Mouse (Mus musculus) stomach, postnatal 0 days (tissue): ENCODE measurements around the gene Ppox.

Experiments
- CTCF ChIP-seq: IDR thresholded peaks from 2 replicates; pipeline ENCODE4 v1.5.1; 2016; ENCODE audit warnings: antibody characterized with exemption, low read depth, mild to moderate bottlenecking, moderate library complexity
- EP300 ChIP-seq: optimal IDR thresholded peaks from 2 replicates; pipeline ENCODE3; 2016; ENCODE audit warnings: antibody characterized with exemption

- TF ChIP-seq CTCF (no peak), EP300 (no peak)
Observed at GRCm38 (mm10) chr1:171288328-171288727, 7.3 kb upstream of the Ppox start.
